Mouse (Mus musculus) heart, embryonic 16.5 days (tissue): Measurements from ENCODE around the gene Slc35f1. TPM values are rescaled to one million over a fixed set of nuclear protein-coding genes. Genes with fewer than 3 reads are reported as not detected.
A peak's percentile ranks its signal among the peaks of the same experiment; 100 is the strongest.

Experiments used
- ATAC-seq: fragments of 200-750 bp; cut with Nextera tagmentation; replicated peaks from 2 replicates; pipeline ENCODE4 v1.8.0; 2017; ENCODE audit warnings: moderate number of reproducible peaks; ENCODE audit not compliant: insufficient read depth, low FRiP score; ENCODE audit errors: extremely low read depth
- H3K27ac ChIP-seq: fragments of 300-500 bp; sonication (generic); 2 replicates; pipeline ENCODE4 v1.5.1; 2014; ENCODE audit warnings: mild to moderate bottlenecking, low read length, control low read depth, moderate library complexity
- H3K27me3 ChIP-seq: fragments of 300-500 bp; sonication (generic); 2 replicates; pipeline ENCODE4 v1.6.1; 2014; ENCODE audit warnings: low read length, mixed read lengths; ENCODE audit not compliant: control insufficient read depth, insufficient read depth
- H3K36me3 ChIP-seq: fragments of 300-500 bp; sonication (generic); 2 replicates; pipeline ENCODE4 v1.6.1; 2014; ENCODE audit not compliant: control insufficient read depth, insufficient read depth
- H3K4me1 ChIP-seq: fragments of 300-500 bp; sonication (generic); 2 replicates; pipeline ENCODE4 v1.6.1; 2014; ENCODE audit warnings: low read length, mixed read lengths; ENCODE audit not compliant: control insufficient read depth, insufficient read depth
- H3K4me2 ChIP-seq: fragments of 300-500 bp; sonication (generic); 2 replicates; pipeline ENCODE4 v1.6.1; 2014; ENCODE audit warnings: low read depth, mild to moderate bottlenecking, control low read depth, low read length
- H3K4me3 ChIP-seq: fragments of 300-500 bp; sonication (generic); 2 replicates; pipeline ENCODE4 v1.5.1; 2014; ENCODE audit warnings: mild to moderate bottlenecking, control low read depth, low read length
- H3K9ac ChIP-seq: fragments of 300-500 bp; sonication (generic); 2 replicates; pipeline ENCODE4 v1.6.1; 2014; ENCODE audit warnings: low read length, control low read depth
- H3K9me3 ChIP-seq: fragments of 300-500 bp; sonication (generic); replicated peaks from 2 replicates; pipeline ENCODE4 v1.6.1; 2016; ENCODE audit warnings: low read length; ENCODE audit not compliant: control insufficient read depth
- WGBS: fragments of 180-500 bp; shearing (Covaris S2); extraction: QIAGEN DNeasy Blood & Tissue Kit; methylation state at CpG from one replicate; pipeline ENCODE4 v1.1.7; 2014; 5-methylcytosine and 5-hydroxymethylcytosine counted together
- polyA plus RNA-seq: library from polyadenylated mRNA; unstranded; fragments of >200 nt; fragmentation: Nextera tagmentation; extraction: Ambion mirVana; gene quantifications from 2 replicates; pipeline ENCODE4 v1.2.1, GENCODE M21; 2015

Slc35f1 gene
- polyA plus RNA-seq, result 0.99 and 1.2 TPM in 2 replicates

GRCm38 (mm10) chr10:52690334-52690991 lies at the start of gene Slc35f1:
Slc35f1 (plus strand) TSS chr10:52690533.
- peaks cover 6% of the 10 kb centered on the region; the same call in 1 of the 2 replicates for H3K27me3 ChIP-seq
- peak; percentile 81 for ATAC-seq
- H3K9me3 ChIP-seq, result peaks cover 2% of the 10 kb centered on the region; the same call in 1 of the 2 replicates
- 0% methylated on average over 53 of the region's 54 CpGs for WGBS
- no peaks in the 10 kb centered on the region for H3K36me3 ChIP-seq
- H3K9ac ChIP-seq, result peak within 1 kb of the TSS; percentile 72
- H3K4me3 ChIP-seq, result peak within 1 kb of the TSS; percentile 71
- peak within 1 kb of the TSS; percentile 98 for H3K4me2 ChIP-seq
- H3K27ac ChIP-seq, result no peak within 1 kb of the TSS
- peaks cover 8% of the 10 kb centered on the region for H3K4me1 ChIP-seq

GRCm38 (mm10) chr10:52671234-52671633 lies 19.1 kb upstream of the Slc35f1 start:
- H3K9me3 ChIP-seq, result no peaks in the 10 kb centered on the region
- no peaks in the 10 kb centered on the region for H3K27me3 ChIP-seq
- H3K4me3 ChIP-seq, result no peak overlapping the region
- no peak overlapping the region for H3K4me2 ChIP-seq
- H3K9ac ChIP-seq, result no peak overlapping the region
- H3K36me3 ChIP-seq, result no peaks in the 10 kb centered on the region
- H3K4me1 ChIP-seq, result no peaks in the 10 kb centered on the region
- no peak overlapping the region for H3K27ac ChIP-seq
- ATAC-seq, result no peak

GRCm38 (mm10) chr10:52690992-52691731 lies 829 bp downstream of the Slc35f1 start:
- Histone ChIP-seq H3K4me2 (peak overlapping the region; percentile 98), H3K36me3 (no peaks in the 10 kb centered on the region), H3K4me1 (peaks cover 8% of the 10 kb centered on the region), H3K27me3 (peaks cover 6% of the 10 kb centered on the region; the same call in 1 of the 2 replicates), H3K4me3 (peak overlapping the region; percentile 71), H3K9me3 (peaks cover 2% of the 10 kb centered on the region; the same call in 1 of the 2 replicates), H3K9ac (peak overlapping the region; percentile 72), H3K27ac (no peak overlapping the region)
- under 1% methylated on average over 41 of the region's 45 CpGs for WGBS
- ATAC-seq, result peak; percentile 50

- no peak overlapping the region for H3K27ac ChIP-seq
- no peak for ATAC-seq
Measured at GRCm38 (mm10) chr10:52703688-52704087, 13.4 kb downstream of the Slc35f1 start.

GRCm38 (mm10) chr10:52704101-52705051 lies 14.0 kb downstream of the Slc35f1 start:
- Histone ChIP-seq H3K4me2 (peak overlapping the region; percentile 87), H3K36me3 (no peaks in the 10 kb centered on the region), H3K4me3 (peak overlapping the region; percentile 53), H3K9ac (peak overlapping the region; percentile 56; the same call in 1 of the 2 replicates), H3K27ac (no peak overlapping the region), H3K4me1 (peaks cover 9% of the 10 kb centered on the region; the same call in 1 of the 2 replicates), H3K9me3 (no peaks in the 10 kb centered on the region), H3K27me3 (no peaks in the 10 kb centered on the region)
- WGBS, result 3% methylated on average over 31 of the region's 31 CpGs
- ATAC-seq, result peak; percentile 70; the same call in 1 of the 2 replicates

More at GRCm38 (mm10) chr10:52703688-52704087, 13.4 kb downstream of the Slc35f1 start:
- H3K4me3 ChIP-seq, result no peak overlapping the region; the same call in 1 of the 2 replicates
- H3K27me3 ChIP-seq, result no peaks in the 10 kb centered on the region
- no peak overlapping the region; the same call in 1 of the 2 replicates for H3K9ac ChIP-seq
- H3K9me3 ChIP-seq, result no peaks in the 10 kb centered on the region
- H3K4me2 ChIP-seq, result peak overlapping the region; percentile 87
- H3K36me3 ChIP-seq, result no peaks in the 10 kb centered on the region
- peaks cover 9% of the 10 kb centered on the region; the same call in 1 of the 2 replicates for H3K4me1 ChIP-seq

GRCm38 (mm10) chr10:52709482-52709881 lies 19.1 kb downstream of the Slc35f1 start:
- Histone ChIP-seq H3K9ac (no peak overlapping the region), H3K36me3 (no peaks in the 10 kb centered on the region), H3K4me1 (peaks cover 5% of the 10 kb centered on the region; the same call in 1 of the 2 replicates), H3K27me3 (no peaks in the 10 kb centered on the region), H3K9me3 (no peaks in the 10 kb centered on the region), H3K27ac (no peak overlapping the region), H3K4me3 (no peak overlapping the region), H3K4me2 (no peak overlapping the region)
- no peak for ATAC-seq
- 60% methylated on average over 2 of the region's 2 CpGs for WGBS

GRCm38 (mm10) chr10:52712166-52712565 lies 21.8 kb downstream of the Slc35f1 start:
- Histone ChIP-seq H3K4me2 (no peak overlapping the region), H3K9ac (no peak overlapping the region), H3K4me1 (no peaks in the 10 kb centered on the region), H3K36me3 (no peaks in the 10 kb centered on the region), H3K27ac (no peak overlapping the region), H3K27me3 (no peaks in the 10 kb centered on the region), H3K4me3 (no peak overlapping the region), H3K9me3 (no peaks in the 10 kb centered on the region)
- 71% methylated on average over 4 of the region's 4 CpGs for WGBS
- ATAC-seq, result no peak

- no peak overlapping the region for H3K4me2 ChIP-seq
- H3K27me3 ChIP-seq, result no peaks in the 10 kb centered on the region
- no peaks in the 10 kb centered on the region for H3K36me3 ChIP-seq
- H3K4me3 ChIP-seq, result no peak overlapping the region
- no peaks in the 10 kb centered on the region for H3K9me3 ChIP-seq
- no peak for ATAC-seq
- 78% methylated on average over 2 of the region's 2 CpGs for WGBS
- H3K9ac ChIP-seq, result no peak overlapping the region
- H3K27ac ChIP-seq, result no peak overlapping the region
- H3K4me1 ChIP-seq, result no peaks in the 10 kb centered on the region
Measured at GRCm38 (mm10) chr10:52714557-52714956, 24.2 kb downstream of the Slc35f1 start.
